Mouse (Mus musculus): ENCODE measurements around the gene Gm20388.

- no peak for TF ChIP-seq CTCF (IDR thresholded peaks at IDR 0.05; ENCODE audit: low read depth, low read length)
- TF ChIP-seq TAL1 (conservative IDR thresholded peaks at IDR 0.05; ENCODE audit: low read depth, low read length) = no peak
These were observed 2781.5 kb downstream of the Gm20388 start for GRCm38 (mm10) chr8:122692152-122692551.

Measured in G1E (cell line).